Mouse (Mus musculus): Measurements from ENCODE around the gene Dlgap3. TPM values are rescaled to one million over a fixed set of nuclear protein-coding genes. Genes with fewer than 3 reads are reported as not detected.

Gene Dlgap3
- polyA plus RNA-seq, 1 experiment, result 1.0 TPM

- no peak for TF ChIP-seq POLR2A (IDR thresholded peaks at IDR 0.05; ENCODE audit: borderline replicate concordance, control insufficient read depth, low read depth, low read length)
- no peak for TF ChIP-seq CTCF (IDR thresholded peaks at IDR 0.05; ENCODE audit: control insufficient read depth, insufficient read depth, low read length)
- 28% methylated on average over 17 of the region's 17 CpGs for WGBS
- H3K4me3 ChIP-seq (replicated peaks; ENCODE audit: control insufficient read depth, low read depth, low read length), result no peak overlapping the region
Measured at GRCm38 (mm10) chr4:127227051-127227673, 58.2 kb downstream of the Dlgap3 start.

GRCm38 (mm10) chr4:127232028-127232427 is 63.0 kb downstream of the Dlgap3 start:
- no peak for TF ChIP-seq CTCF (IDR thresholded peaks at IDR 0.05; ENCODE audit: control insufficient read depth, insufficient read depth, low read length)
- no peak for TF ChIP-seq POLR2A (IDR thresholded peaks at IDR 0.05; ENCODE audit: borderline replicate concordance, control insufficient read depth, low read depth, low read length)
- Histone ChIP-seq H3K27ac (ENCODE audit: control insufficient read depth, insufficient read depth, low read depth, low read length, poor library complexity) (no peak overlapping the region), H3K4me3 (replicated peaks; ENCODE audit: control insufficient read depth, low read depth, low read length) (no peak overlapping the region), H3K4me1 (ENCODE audit: control insufficient read depth, insufficient read depth, low read length) (no peaks in the 10 kb centered on the region; the same call in 1 of the 2 replicates)
- WGBS, result 47% methylated on average over 6 of the region's 6 CpGs

More at GRCm38 (mm10) chr4:127227051-127227673, 58.2 kb downstream of the Dlgap3 start:
- Histone ChIP-seq H3K4me1 (ENCODE audit: control insufficient read depth, insufficient read depth, low read length) (no peaks in the 10 kb centered on the region), H3K27ac (ENCODE audit: control insufficient read depth, insufficient read depth, low read depth, low read length, poor library complexity) (no peak overlapping the region)

GRCm38 (mm10) chr4:127232551-127232950 is 63.5 kb downstream of the Dlgap3 start:
- 65% methylated on average over 5 of the region's 5 CpGs for WGBS
- no peak overlapping the region for H3K4me3 ChIP-seq (replicated peaks; ENCODE audit: control insufficient read depth, low read depth, low read length)

GRCm38 (mm10) chr4:127233416-127234125 is 64.6 kb downstream of the Dlgap3 start:
- Histone ChIP-seq H3K27ac (ENCODE audit: control insufficient read depth, insufficient read depth, low read depth, low read length, poor library complexity) (no peak overlapping the region), H3K4me1 (ENCODE audit: control insufficient read depth, insufficient read depth, low read length) (no peaks in the 10 kb centered on the region; the same call in 1 of the 2 replicates), H3K4me3 (replicated peaks; ENCODE audit: control insufficient read depth, low read depth, low read length) (no peak overlapping the region)
- TF ChIP-seq CTCF (IDR thresholded peaks at IDR 0.05; ENCODE audit: control insufficient read depth, insufficient read depth, low read length) (no peak), POLR2A (IDR thresholded peaks at IDR 0.05; ENCODE audit: borderline replicate concordance, control insufficient read depth, low read depth, low read length) (no peak)
- 84% methylated on average over 40 of the region's 40 CpGs for WGBS

More at GRCm38 (mm10) chr4:127232551-127232950, 63.5 kb downstream of the Dlgap3 start:
- TF ChIP-seq CTCF (IDR thresholded peaks at IDR 0.05; ENCODE audit: control insufficient read depth, insufficient read depth, low read length) (no peak), POLR2A (IDR thresholded peaks at IDR 0.05; ENCODE audit: borderline replicate concordance, control insufficient read depth, low read depth, low read length) (no peak)
- no peaks in the 10 kb centered on the region; the same call in 1 of the 2 replicates for H3K4me1 ChIP-seq (ENCODE audit: control insufficient read depth, insufficient read depth, low read length)
- H3K27ac ChIP-seq (ENCODE audit: control insufficient read depth, insufficient read depth, low read depth, low read length, poor library complexity), result no peak overlapping the region

GRCm38 (mm10) chr4:127235742-127236487 is 66.9 kb downstream of the Dlgap3 start:
- Histone ChIP-seq H3K4me3 (replicated peaks; ENCODE audit: control insufficient read depth, low read depth, low read length) (peak overlapping the region; percentile 45), H3K27ac (ENCODE audit: control insufficient read depth, insufficient read depth, low read depth, low read length, poor library complexity) (no peak overlapping the region; the same call in 1 of the 2 replicates), H3K4me1 (ENCODE audit: control insufficient read depth, insufficient read depth, low read length) (no peaks in the 10 kb centered on the region; the same call in 1 of the 2 replicates)
- TF ChIP-seq CTCF (IDR thresholded peaks at IDR 0.05; ENCODE audit: control insufficient read depth, insufficient read depth, low read length), result peak; percentile 75
- peak; percentile 35; the same call in 1 of the 2 replicates for TF ChIP-seq POLR2A (IDR thresholded peaks at IDR 0.05; ENCODE audit: borderline replicate concordance, control insufficient read depth, low read depth, low read length)
- WGBS, result under 1% methylated on average over 67 of the region's 67 CpGs

- TF ChIP-seq POLR2A (IDR thresholded peaks at IDR 0.05; ENCODE audit: borderline replicate concordance, control insufficient read depth, low read depth, low read length) (no peak), CTCF (IDR thresholded peaks at IDR 0.05; ENCODE audit: control insufficient read depth, insufficient read depth, low read length) (no peak)
- H3K27ac ChIP-seq (ENCODE audit: control insufficient read depth, insufficient read depth, low read depth, low read length, poor library complexity), result no peak overlapping the region
- no peak overlapping the region for H3K4me3 ChIP-seq (replicated peaks; ENCODE audit: control insufficient read depth, low read depth, low read length)
- no peaks in the 10 kb centered on the region; the same call in 1 of the 2 replicates for H3K4me1 ChIP-seq (ENCODE audit: control insufficient read depth, insufficient read depth, low read length)
- 12% methylated on average over 14 of the region's 14 CpGs for WGBS
Measured at GRCm38 (mm10) chr4:127236631-127237030, 67.6 kb downstream of the Dlgap3 start.

GRCm38 (mm10) chr4:127237271-127237670 is 68.3 kb downstream of the Dlgap3 start:
- WGBS, result 71% methylated on average over 10 of the region's 10 CpGs
- TF ChIP-seq CTCF (IDR thresholded peaks at IDR 0.05; ENCODE audit: control insufficient read depth, insufficient read depth, low read length) (no peak), POLR2A (IDR thresholded peaks at IDR 0.05; ENCODE audit: borderline replicate concordance, control insufficient read depth, low read depth, low read length) (no peak)
- H3K4me3 ChIP-seq (replicated peaks; ENCODE audit: control insufficient read depth, low read depth, low read length), result no peak overlapping the region
- no peaks in the 10 kb centered on the region; the same call in 1 of the 2 replicates for H3K4me1 ChIP-seq (ENCODE audit: control insufficient read depth, insufficient read depth, low read length)
- H3K27ac ChIP-seq (ENCODE audit: control insufficient read depth, insufficient read depth, low read depth, low read length, poor library complexity), result no peak overlapping the region

- no peak overlapping the region for H3K4me3 ChIP-seq (replicated peaks; ENCODE audit: control insufficient read depth, low read depth, low read length)
- TF ChIP-seq CTCF (IDR thresholded peaks at IDR 0.05; ENCODE audit: control insufficient read depth, insufficient read depth, low read length) (no peak), POLR2A (IDR thresholded peaks at IDR 0.05; ENCODE audit: borderline replicate concordance, control insufficient read depth, low read depth, low read length) (no peak)
- H3K4me1 ChIP-seq (ENCODE audit: control insufficient read depth, insufficient read depth, low read length), result no peaks in the 10 kb centered on the region; the same call in 1 of the 2 replicates
- WGBS, result 9% methylated on average over 6 of the region's 6 CpGs
- peak overlapping the region; percentile 13; the same call in 1 of the 2 replicates for H3K27ac ChIP-seq (ENCODE audit: control insufficient read depth, insufficient read depth, low read depth, low read length, poor library complexity)
Measured at GRCm38 (mm10) chr4:127242696-127243095, 73.7 kb downstream of the Dlgap3 start.

All from bone marrow, adult 2 months (tissue).